Mouse (Mus musculus) layer of hippocampus, adult 9-11 months (tissue): ENCODE data around the gene Slc16a2.

ENCODE experiments used
- DNase-seq: peaks from one replicate; pipeline ENCODE4 v3.0.0; 2022

Slc16a2 gene

GRCm38 (mm10) chrX:103821832-103822196, at the start of gene Slc16a2:
Gene Slc16a2, minus strand, starts transcription at chrX:103821983.
- DNase-seq: peak; percentile 60

- peak; percentile 27 for DNase-seq
Measured at GRCm38 (mm10) chrX:103863502-103863901, 41.7 kb upstream of the Slc16a2 start.

- no peak for DNase-seq
Measured at GRCm38 (mm10) chrX:103862877-103863276, 41.1 kb upstream of the Slc16a2 start.

- DNase-seq: no peak
Measured at GRCm38 (mm10) chrX:103845266-103845665, 23.5 kb upstream of the Slc16a2 start.

- DNase-seq: no peak
Measured at GRCm38 (mm10) chrX:103828836-103829235, 7.1 kb upstream of the Slc16a2 start.

- no peak for DNase-seq
Measured at GRCm38 (mm10) chrX:103822271-103822811, 558 bp upstream of the Slc16a2 start.

- DNase-seq: no peak
Measured at GRCm38 (mm10) chrX:103821195-103821831, 470 bp downstream of the Slc16a2 start.

GRCm38 (mm10) chrX:103820307-103821194, 1.2 kb downstream of the Slc16a2 start:
- no peak for DNase-seq

GRCm38 (mm10) chrX:103819253-103819652, 2.5 kb downstream of the Slc16a2 start:
- DNase-seq: no peak

- no peak for DNase-seq
Measured at GRCm38 (mm10) chrX:103812690-103813089, 9.1 kb downstream of the Slc16a2 start.

GRCm38 (mm10) chrX:103810483-103810882, 11.3 kb downstream of the Slc16a2 start:
- DNase-seq: no peak

GRCm38 (mm10) chrX:103806373-103806772, 15.4 kb downstream of the Slc16a2 start:
- no peak for DNase-seq

- DNase-seq: no peak
Measured at GRCm38 (mm10) chrX:103796961-103797360, 24.8 kb downstream of the Slc16a2 start.

- DNase-seq: no peak
Measured at GRCm38 (mm10) chrX:103795506-103795905, 26.3 kb downstream of the Slc16a2 start.

GRCm38 (mm10) chrX:103791329-103791728, 30.5 kb downstream of the Slc16a2 start:
- DNase-seq: no peak

- DNase-seq: no peak
Measured at GRCm38 (mm10) chrX:103785681-103786080, 36.1 kb downstream of the Slc16a2 start.

- DNase-seq: no peak
Measured at GRCm38 (mm10) chrX:103776412-103776811, 45.4 kb downstream of the Slc16a2 start.

- DNase-seq: no peak
Measured at GRCm38 (mm10) chrX:103746197-103746596, 75.6 kb downstream of the Slc16a2 start.

- DNase-seq: peak; percentile 75
Measured at GRCm38 (mm10) chrX:103744171-103745039, 77.4 kb downstream of the Slc16a2 start.

- DNase-seq: no peak
Measured at GRCm38 (mm10) chrX:103742057-103742315, 79.8 kb downstream of the Slc16a2 start.

- DNase-seq: no peak
Measured at GRCm38 (mm10) chrX:103741215-103742056, 80.3 kb downstream of the Slc16a2 start.

- DNase-seq: no peak
Measured at GRCm38 (mm10) chrX:103734041-103734625, 87.7 kb downstream of the Slc16a2 start.
